Mouse (Mus musculus) liver, postnatal 0 days (tissue): ENCODE data around the gene Commd3.

Source experiments
- CTCF ChIP-seq: sonication (generic); IDR thresholded peaks from 2 replicates; pipeline ENCODE4 v1.5.1; 2016; ENCODE audit warnings: antibody characterized with exemption, low read depth
- EP300 ChIP-seq: IDR thresholded peaks from 2 replicates; pipeline ENCODE4 v1.6.1; 2016; ENCODE audit warnings: antibody characterized with exemption, low read depth, mild to moderate bottlenecking

DNA sequence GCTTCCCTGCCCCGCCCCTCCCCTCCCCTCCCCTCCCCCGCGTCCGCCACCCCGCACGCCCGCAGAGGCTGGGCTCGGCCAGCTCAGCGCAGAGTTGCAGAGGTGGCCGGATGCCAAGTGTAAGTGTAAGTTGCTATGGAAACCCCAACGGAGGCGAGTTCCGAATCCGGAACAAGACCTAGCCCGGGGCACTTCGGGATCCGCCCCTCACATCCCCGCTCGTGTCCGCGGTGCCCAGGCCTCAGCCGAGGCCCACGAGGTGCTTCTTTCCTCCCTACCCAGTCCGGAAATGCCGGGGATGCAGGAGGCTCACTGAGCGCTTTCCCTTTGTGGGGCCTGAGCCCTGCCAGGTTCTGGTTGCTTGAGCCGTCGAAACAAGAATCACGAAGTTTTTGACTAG is 8.8 kb downstream of the Commd3 start:
- TF ChIP-seq CTCF (no peak), EP300 (no peak)
